ENCODE assay signal across 21 mouse cellular contexts in the genomic region with DNA sequence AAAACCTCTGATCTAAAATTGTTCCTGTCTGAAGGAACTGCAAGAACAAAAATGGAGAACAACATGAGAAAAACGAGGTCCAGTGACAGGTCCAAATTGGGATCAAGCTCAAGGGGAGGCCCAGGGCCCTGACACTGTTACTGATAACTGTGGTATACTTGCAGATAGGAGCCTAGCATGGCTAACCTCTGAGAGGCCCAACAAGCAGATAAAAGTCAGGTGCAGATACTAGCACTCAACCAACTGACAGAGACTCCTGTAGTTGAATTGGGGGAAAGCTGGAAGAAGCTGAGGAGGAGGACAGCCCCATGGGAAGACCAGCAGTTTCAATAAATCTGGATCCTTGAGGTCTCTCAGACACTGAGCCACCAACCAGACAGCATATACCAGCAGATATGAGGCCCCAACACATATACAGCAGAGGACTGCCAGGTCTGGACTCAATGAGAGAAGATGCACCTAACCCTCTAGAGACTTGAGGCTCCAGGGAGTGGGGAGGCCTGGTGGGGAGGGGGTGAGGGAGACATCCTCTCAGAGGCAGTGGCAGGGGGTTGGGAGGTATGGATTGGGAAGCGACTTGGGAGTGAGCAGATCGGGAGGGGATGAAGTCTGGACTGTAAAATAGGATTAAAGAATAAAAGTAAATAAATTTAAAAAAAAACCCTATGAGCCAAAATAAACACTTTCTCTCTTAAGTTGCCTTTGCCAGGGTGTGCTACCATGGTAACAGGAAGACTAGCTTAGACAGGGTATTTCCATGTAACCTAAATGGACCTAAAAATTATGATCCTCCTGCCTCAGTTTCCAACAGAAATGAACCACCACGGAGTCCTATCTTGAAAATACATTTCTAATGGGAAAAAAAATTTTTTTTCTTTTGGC.
DNase-seq lines count a peak whose midpoint lies in the region; ATAC-seq and TF ChIP-seq lines count a peak whose summit lies in the region.
"Had no signal": no experiment of that assay in that cellular context is flagged by ENCODE, and none has a peak within 500 bp of the region (broad histone marks: within the 10 kb centered on the region; RNA-seq: fewer than 3 reads in every experiment).

No protein-coding gene starts in this region.

- H3K9me3 ChIP-seq in liver, postnatal 0 days (ENCODE audit: low read length): no peaks in the 10 kb centered on the region
- H3K9me3 ChIP-seq in liver, embryonic 12.5 days (replicated peaks): no peaks in the 10 kb centered on the region
- H3K9me3 ChIP-seq in liver, embryonic 16.5 days (replicated peaks; ENCODE audit: control insufficient read depth, low read length): no peaks in the 10 kb centered on the region
- H3K9me3 ChIP-seq in forebrain, embryonic 16.5 days (ENCODE audit: control insufficient read depth, low read length): no peaks in the 10 kb centered on the region
- H3K9me3 ChIP-seq: embryonic facial prominence, embryonic 12.5 days; forebrain, embryonic 12.5 days; heart, embryonic 15.5 days; hindbrain, embryonic 10.5 days had no signal

- no peak overlapping the region for H3K27ac ChIP-seq in liver, postnatal 0 days (ENCODE audit: low read depth)
- H3K27ac ChIP-seq in liver, embryonic 12.5 days: 0 out of 2 replicates have a peak overlapping the region, but pooled peaks have one; percentile 32
- H3K27ac ChIP-seq in liver, embryonic 16.5 days (ENCODE audit: low read length): peak overlapping the region; percentile 27; the same call in 1 of the 2 replicates
- no peak overlapping the region for H3K27ac ChIP-seq in forebrain, embryonic 16.5 days (ENCODE audit: low read length)
- H3K27ac ChIP-seq: embryonic facial prominence, embryonic 12.5 days; forebrain, embryonic 12.5 days; gastrocnemius, adult 2 months; heart, embryonic 15.5 days; hindbrain, embryonic 10.5 days; hindbrain, embryonic 14.5 days had no signal

- 62% methylated on average over 4 of the region's 4 CpGs for WGBS in liver, postnatal 0 days (ENCODE audit: insufficient replicate concordance)
- 45% methylated on average over 4 of the region's 4 CpGs for WGBS in liver, embryonic 12.5 days (ENCODE audit: insufficient replicate concordance)
- 55% methylated on average over 4 of the region's 4 CpGs for WGBS in liver, embryonic 16.5 days (ENCODE audit: insufficient replicate concordance)
- 83% methylated on average over 4 of the region's 4 CpGs for WGBS in forebrain, embryonic 16.5 days

- TF ChIP-seq EP300 in liver, postnatal 0 days (IDR thresholded peaks at IDR 0.05; ENCODE audit: low read depth): no peak

- no peak overlapping the region for H3K4me3 ChIP-seq in liver, postnatal 0 days (ENCODE audit: low read depth, low read length)
- H3K4me3 ChIP-seq in liver, embryonic 12.5 days: no peak overlapping the region
- H3K4me3 ChIP-seq in liver, embryonic 16.5 days (ENCODE audit: low read depth, low read length): no peak overlapping the region
- H3K4me3 ChIP-seq in forebrain, embryonic 16.5 days (replicated peaks; ENCODE audit: low read length): no peak overlapping the region
- H3K4me3 ChIP-seq: embryonic facial prominence, embryonic 12.5 days; forebrain, embryonic 12.5 days; gastrocnemius, adult 2 months; heart, embryonic 15.5 days; hindbrain, embryonic 10.5 days had no signal

- H3K9ac ChIP-seq in liver, postnatal 0 days (replicated peaks): no peak overlapping the region
- H3K9ac ChIP-seq in liver, embryonic 12.5 days: no peak overlapping the region
- H3K9ac ChIP-seq in liver, embryonic 16.5 days (ENCODE audit: low read depth, low read length): no peak overlapping the region
- no peak overlapping the region for H3K9ac ChIP-seq in forebrain, embryonic 16.5 days (replicated peaks; ENCODE audit: low read depth, low read length)
- H3K9ac ChIP-seq: embryonic facial prominence, embryonic 12.5 days; forebrain, embryonic 12.5 days; heart, embryonic 15.5 days; hindbrain, embryonic 14.5 days had no signal

- H3K4me1 ChIP-seq in liver, postnatal 0 days (ENCODE audit: insufficient read depth): no peaks in the 10 kb centered on the region
- H3K4me1 ChIP-seq in liver, embryonic 12.5 days: peaks cover 18% of the 10 kb centered on the region
- H3K4me1 ChIP-seq in liver, embryonic 16.5 days (ENCODE audit: control insufficient read depth, low read depth, low read length): peaks cover 6% of the 10 kb centered on the region; the same call in 1 of the 2 replicates
- H3K4me1 ChIP-seq in forebrain, embryonic 16.5 days (replicated peaks; ENCODE audit: control insufficient read depth, insufficient read depth, low read length): no peaks in the 10 kb centered on the region
- H3K4me1 ChIP-seq: embryonic facial prominence, embryonic 12.5 days; forebrain, embryonic 12.5 days; heart, embryonic 15.5 days; hindbrain, embryonic 10.5 days had no signal

- H3K36me3 ChIP-seq in liver, postnatal 0 days (replicated peaks; ENCODE audit: insufficient read depth, low read length): no peaks in the 10 kb centered on the region
- no peaks in the 10 kb centered on the region for H3K36me3 ChIP-seq in liver, embryonic 12.5 days
- no peaks in the 10 kb centered on the region for H3K36me3 ChIP-seq in liver, embryonic 16.5 days (ENCODE audit: control insufficient read depth, insufficient read depth)
- H3K36me3 ChIP-seq in forebrain, embryonic 16.5 days (ENCODE audit: control insufficient read depth, insufficient read depth): no peaks in the 10 kb centered on the region
- H3K36me3 ChIP-seq: embryonic facial prominence, embryonic 12.5 days; forebrain, embryonic 12.5 days; heart, embryonic 15.5 days; hindbrain, embryonic 10.5 days had no signal

- ATAC-seq in liver, postnatal 0 days: no peak
- peak; percentile 93 for ATAC-seq in liver, embryonic 12.5 days
- peak; percentile 91 for ATAC-seq in liver, embryonic 16.5 days (ENCODE audit: low read depth)
- no peak for ATAC-seq in forebrain, embryonic 16.5 days

- no peaks in the 10 kb centered on the region for H3K27me3 ChIP-seq in liver, postnatal 0 days (ENCODE audit: insufficient read depth, low read length)
- H3K27me3 ChIP-seq in liver, embryonic 12.5 days (replicated peaks): peaks cover 6% of the 10 kb centered on the region; the same call in 1 of the 2 replicates
- H3K27me3 ChIP-seq in liver, embryonic 16.5 days (ENCODE audit: control insufficient read depth, insufficient read depth, low read depth, low read length): no peaks in the 10 kb centered on the region
- no peaks in the 10 kb centered on the region for H3K27me3 ChIP-seq in forebrain, embryonic 16.5 days (replicated peaks; ENCODE audit: control insufficient read depth, insufficient read depth, low read length)
- H3K27me3 ChIP-seq: CH12.LX; embryonic facial prominence, embryonic 12.5 days; heart, embryonic 15.5 days had no signal

- H3K4me2 ChIP-seq in liver, postnatal 0 days (ENCODE audit: low read depth, low read length): no peak overlapping the region
- H3K4me2 ChIP-seq in liver, embryonic 12.5 days: peak overlapping the region; percentile 43
- H3K4me2 ChIP-seq in liver, embryonic 16.5 days (ENCODE audit: low read depth, low read length): 0 out of 2 replicates have a peak overlapping the region, but pooled peaks have one; percentile 12
- no peak overlapping the region for H3K4me2 ChIP-seq in forebrain, embryonic 16.5 days (ENCODE audit: low read length)
- H3K4me2 ChIP-seq: embryonic facial prominence, embryonic 12.5 days; forebrain, embryonic 12.5 days; heart, embryonic 11.5 days; heart, embryonic 15.5 days; hindbrain, embryonic 14.5 days had no signal

- DNase-seq in liver: peak; percentile 50
- DNase-seq in liver, postnatal 0 days: no peak
- DNase-seq in MEL-GATA-1-ER (ENCODE audit: extremely low read depth, low read depth): peak; percentile 12
- no peak for DNase-seq in adrenal gland, postnatal 10 days
- DNase-seq in kidney, adult 11 months: no peak
- DNase-seq: adrenal gland, adult 8-10 months; cerebellum, adult 11-12 months; cerebellum, adult 9-10 months; cerebellum, postnatal 25 days; gastrocnemius, adult 2 months; gastrocnemius, postnatal 25 days had no signal

- no peak for TF ChIP-seq CTCF in liver, postnatal 0 days (IDR thresholded peaks at IDR 0.05; ENCODE audit: low read depth)

Comparison
In these comparisons a context has a peak if more than half of its experiments do, and no peak if none do; other contexts are left out.
1. DNase-seq: peak in liver (single experiment) and MEL-GATA-1-ER (single experiment); none in liver, postnatal 0 days (single experiment), adrenal gland, postnatal 10 days (single experiment) and kidney, adult 11 months (single experiment).
2. ATAC-seq: peak in liver, embryonic 12.5 days (single experiment) and liver, embryonic 16.5 days (single experiment); none in liver, postnatal 0 days (single experiment) and forebrain, embryonic 16.5 days (single experiment).
3. H3K27ac ChIP-seq: peak in liver, embryonic 12.5 days (single experiment) and liver, embryonic 16.5 days (single experiment); none in liver, postnatal 0 days (single experiment) and forebrain, embryonic 16.5 days (single experiment).
4. H3K4me2 ChIP-seq: peak in liver, embryonic 12.5 days (single experiment) and liver, embryonic 16.5 days (single experiment); none in liver, postnatal 0 days (single experiment) and forebrain, embryonic 16.5 days (single experiment).